1 mouse cellular context compared by ENCODE assay signal in the genomic region with DNA sequence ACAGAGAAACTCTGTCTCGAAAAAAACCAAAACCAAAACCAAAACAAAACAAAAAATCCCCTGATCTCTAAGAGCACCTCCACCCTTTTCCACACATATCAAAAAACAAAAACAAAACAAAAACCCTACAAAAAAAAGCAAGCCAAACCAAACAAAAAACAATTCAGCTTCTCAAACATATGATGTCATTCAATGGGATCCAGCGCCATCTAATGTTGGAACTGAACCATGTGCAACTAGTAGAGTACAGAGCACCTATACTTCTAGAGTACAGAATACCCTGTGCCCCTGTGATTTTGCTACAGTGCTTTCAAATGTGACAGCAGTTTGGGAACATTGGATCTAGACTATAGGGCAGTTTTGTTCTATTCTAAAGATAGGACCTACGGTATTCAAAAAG.
TF ChIP-seq lines count a peak whose summit lies in the region.

No protein-coding gene starts in this region.

TF ChIP-seq in MEL, 35 proteins besides CTCF, POLR2A, EP300 and RAD21:
- TF ChIP-seq NRF1 (IDR thresholded peaks at IDR 0.05; ENCODE audit: insufficient read depth, low read depth, low read length, poor library complexity, severe bottlenecking) (no peak), ZKSCAN1 (IDR thresholded peaks at IDR 0.05; ENCODE audit: low read depth, low read length) (no peak), GATA1 (IDR thresholded peaks at IDR 0.05; ENCODE audit: low read depth, low read length) (no peak), SMC3 (IDR thresholded peaks at IDR 0.05; ENCODE audit: low read depth, low read length) (peak; percentile 43), MAX (IDR thresholded peaks at IDR 0.05; ENCODE audit: low read length) (no peak), ETS1 (IDR thresholded peaks at IDR 0.05; ENCODE audit: low read depth, low read length) (peak; percentile 48; the same call in 1 of the 2 replicates), TBP (IDR thresholded peaks at IDR 0.05; ENCODE audit: low read depth, low read length) (0 out of 2 replicates have a peak, but pooled peaks have one; percentile 28), E2F4 (IDR thresholded peaks at IDR 0.05; ENCODE audit: borderline replicate concordance, low read depth, low read length) (no peak), MAFK (IDR thresholded peaks at IDR 0.05; ENCODE audit: borderline replicate concordance, low read depth, low read length) (no peak), MEF2A (IDR thresholded peaks at IDR 0.05; ENCODE audit: extremely low read depth, insufficient replicate concordance, low read depth, low read length, poor library complexity, severe bottlenecking) (no peak), ZC3H11A (IDR thresholded peaks at IDR 0.05; ENCODE audit: low read depth, low read length) (peak; percentile 18; the same call in 1 of the 2 replicates), TCF12 (IDR thresholded peaks at IDR 0.05; ENCODE audit: low read depth, low read length) (no peak), ZNF384 (IDR thresholded peaks at IDR 0.05; ENCODE audit: low read depth, low read length) (peak; percentile 80), ZMIZ1 (IDR thresholded peaks at IDR 0.05; ENCODE audit: low read depth, low read length) (no peak), MYC (IDR thresholded peaks at IDR 0.05; ENCODE audit: low read depth, low read length) (peak; percentile 64; the same call in 1 of the 2 replicates), MAZ (IDR thresholded peaks at IDR 0.05; ENCODE audit: low read depth, low read length) (no peak), NELFE (IDR thresholded peaks at IDR 0.05; ENCODE audit: low read depth, low read length) (no peak), KAT2A (conservative IDR thresholded peaks at IDR 0.05; ENCODE audit: low read depth, low read length) (no peak), RCOR1 (IDR thresholded peaks at IDR 0.05; ENCODE audit: low read depth, low read length) (no peak), BHLHE40 (IDR thresholded peaks at IDR 0.05; ENCODE audit: borderline replicate concordance, low read depth, low read length) (no peak)
